Mouse (Mus musculus): ENCODE measurements around the gene Chpf2. TPM values are rescaled to one million over a fixed set of nuclear protein-coding genes. Genes with fewer than 3 reads are reported as not detected.

The Chpf2 gene
- polyA plus RNA-seq, 1 experiment from 2014 or later: 14.4 TPM

GRCm38 (mm10) chr5:24595786-24596380 lies 9.3 kb downstream of the Chpf2 start:
- H3K36me3 ChIP-seq (replicated peaks; ENCODE audit: control insufficient read depth, insufficient read depth): peaks cover 52% of the 10 kb centered on the region
- no peak overlapping the region for H3K4me3 ChIP-seq (replicated peaks; ENCODE audit: low read length)

GRCm38 (mm10) chr5:24596519-24597171 lies 10.1 kb downstream of the Chpf2 start:
- 11% methylated on average over 11 of the region's 11 CpGs for WGBS
- Histone ChIP-seq H3K27me3 (ENCODE audit: control insufficient read depth, insufficient read depth, low read length) (no peaks in the 10 kb centered on the region), H3K4me2 (replicated peaks) (peak overlapping the region; percentile 39), H3K4me3 (replicated peaks; ENCODE audit: low read length) (peak overlapping the region; percentile 7; the same call in 1 of the 2 replicates), H3K9me3 (ENCODE audit: control insufficient read depth, low read length) (no peaks in the 10 kb centered on the region), H3K4me1 (replicated peaks; ENCODE audit: control insufficient read depth, insufficient read depth, low read length) (peaks cover 60% of the 10 kb centered on the region), H3K27ac (peak overlapping the region; percentile 83), H3K36me3 (replicated peaks; ENCODE audit: control insufficient read depth, insufficient read depth) (peaks cover 44% of the 10 kb centered on the region), H3K9ac (peak overlapping the region; percentile 37)
- peak; percentile 67 for DNase-seq (ENCODE audit: low spot score)
- peak; percentile 39 for ATAC-seq (ENCODE audit: low FRiP score)

More at GRCm38 (mm10) chr5:24595786-24596380, 9.3 kb downstream of the Chpf2 start:
- Histone ChIP-seq H3K9ac (peak overlapping the region; percentile 37; the same call in 1 of the 2 replicates), H3K27me3 (ENCODE audit: control insufficient read depth, insufficient read depth, low read length) (no peaks in the 10 kb centered on the region), H3K9me3 (ENCODE audit: control insufficient read depth, low read length) (no peaks in the 10 kb centered on the region), H3K27ac (peak overlapping the region; percentile 83), H3K4me1 (replicated peaks; ENCODE audit: control insufficient read depth, insufficient read depth, low read length) (peaks cover 52% of the 10 kb centered on the region), H3K4me2 (replicated peaks) (peak overlapping the region; percentile 39)
- DNase-seq (ENCODE audit: low spot score) (no peak), ATAC-seq (ENCODE audit: low FRiP score) (no peak)
- 42% methylated on average over 14 of the region's 14 CpGs for WGBS

- Histone ChIP-seq H3K27me3 (ENCODE audit: control insufficient read depth, insufficient read depth, low read length) (no peaks in the 10 kb centered on the region), H3K9ac (peak overlapping the region; percentile 37), H3K4me2 (replicated peaks) (peak overlapping the region; percentile 39), H3K4me3 (replicated peaks; ENCODE audit: low read length) (peak overlapping the region; percentile 7; the same call in 1 of the 2 replicates), H3K9me3 (ENCODE audit: control insufficient read depth, low read length) (no peaks in the 10 kb centered on the region), H3K4me1 (replicated peaks; ENCODE audit: control insufficient read depth, insufficient read depth, low read length) (peaks cover 64% of the 10 kb centered on the region), H3K27ac (peak overlapping the region; percentile 83), H3K36me3 (replicated peaks; ENCODE audit: control insufficient read depth, insufficient read depth) (peaks cover 38% of the 10 kb centered on the region)
- ATAC-seq (ENCODE audit: low FRiP score): no peak
- DNase-seq (ENCODE audit: low spot score): peak; percentile 89
- WGBS: 43% methylated on average over 2 of the region's 2 CpGs
Observed at GRCm38 (mm10) chr5:24597221-24597728, 10.7 kb downstream of the Chpf2 start.

- 20% methylated on average over 15 of the region's 15 CpGs for WGBS
- Histone ChIP-seq H3K4me3 (replicated peaks; ENCODE audit: low read length) (peak overlapping the region; percentile 47), H3K4me1 (replicated peaks; ENCODE audit: control insufficient read depth, insufficient read depth, low read length) (peaks cover 71% of the 10 kb centered on the region), H3K27me3 (ENCODE audit: control insufficient read depth, insufficient read depth, low read length) (no peaks in the 10 kb centered on the region), H3K36me3 (replicated peaks; ENCODE audit: control insufficient read depth, insufficient read depth) (peaks cover 30% of the 10 kb centered on the region), H3K4me2 (replicated peaks) (peak overlapping the region; percentile 87), H3K9me3 (ENCODE audit: control insufficient read depth, low read length) (no peaks in the 10 kb centered on the region), H3K27ac (peak overlapping the region; percentile 77), H3K9ac (peak overlapping the region; percentile 77)
- ATAC-seq (ENCODE audit: low FRiP score) (no peak), DNase-seq (ENCODE audit: low spot score) (peak; percentile 35)
Observed at GRCm38 (mm10) chr5:24597901-24598569, 11.5 kb downstream of the Chpf2 start.

GRCm38 (mm10) chr5:24598570-24599006 lies 12.0 kb downstream of the Chpf2 start:
- Histone ChIP-seq H3K9ac (peak overlapping the region; percentile 77), H3K36me3 (replicated peaks; ENCODE audit: control insufficient read depth, insufficient read depth) (peaks cover 25% of the 10 kb centered on the region), H3K4me3 (replicated peaks; ENCODE audit: low read length) (peak overlapping the region; percentile 47), H3K27me3 (ENCODE audit: control insufficient read depth, insufficient read depth, low read length) (no peaks in the 10 kb centered on the region), H3K4me1 (replicated peaks; ENCODE audit: control insufficient read depth, insufficient read depth, low read length) (peaks cover 77% of the 10 kb centered on the region), H3K27ac (peak overlapping the region; percentile 77), H3K4me2 (replicated peaks) (peak overlapping the region; percentile 87), H3K9me3 (ENCODE audit: control insufficient read depth, low read length) (no peaks in the 10 kb centered on the region)
- WGBS: under 1% methylated on average over 41 of the region's 41 CpGs
- peak; percentile 24; the same call in 1 of the 2 replicates for ATAC-seq (ENCODE audit: low FRiP score)
- peak; percentile 51 for DNase-seq (ENCODE audit: low spot score)

GRCm38 (mm10) chr5:24599137-24599536 lies 12.6 kb downstream of the Chpf2 start:
- WGBS: 16% methylated on average over 8 of the region's 8 CpGs

GRCm38 (mm10) chr5:24600236-24600635 lies 13.7 kb downstream of the Chpf2 start:
- Histone ChIP-seq H3K9me3 (ENCODE audit: control insufficient read depth, low read length) (no peaks in the 10 kb centered on the region), H3K27ac (no peak overlapping the region), H3K4me3 (replicated peaks; ENCODE audit: low read length) (no peak overlapping the region), H3K4me1 (replicated peaks; ENCODE audit: control insufficient read depth, insufficient read depth, low read length) (peaks cover 83% of the 10 kb centered on the region), H3K36me3 (replicated peaks; ENCODE audit: control insufficient read depth, insufficient read depth) (peaks cover 8% of the 10 kb centered on the region; the same call in 1 of the 2 replicates), H3K9ac (no peak overlapping the region), H3K4me2 (replicated peaks) (peak overlapping the region; percentile 95), H3K27me3 (ENCODE audit: control insufficient read depth, insufficient read depth, low read length) (no peaks in the 10 kb centered on the region)
- no peak for ATAC-seq (ENCODE audit: low FRiP score)
- WGBS: 66% methylated on average over 2 of the region's 2 CpGs
- no peak for DNase-seq (ENCODE audit: low spot score)

More at GRCm38 (mm10) chr5:24599137-24599536, 12.6 kb downstream of the Chpf2 start:
- DNase-seq (ENCODE audit: low spot score): no peak
- Histone ChIP-seq H3K27ac (peak overlapping the region; percentile 77; the same call in 1 of the 2 replicates), H3K27me3 (ENCODE audit: control insufficient read depth, insufficient read depth, low read length) (no peaks in the 10 kb centered on the region), H3K36me3 (replicated peaks; ENCODE audit: control insufficient read depth, insufficient read depth) (peaks cover 19% of the 10 kb centered on the region), H3K4me2 (replicated peaks) (peak overlapping the region; percentile 87), H3K9me3 (ENCODE audit: control insufficient read depth, low read length) (no peaks in the 10 kb centered on the region), H3K4me1 (replicated peaks; ENCODE audit: control insufficient read depth, insufficient read depth, low read length) (peaks cover 82% of the 10 kb centered on the region), H3K4me3 (replicated peaks; ENCODE audit: low read length) (peak overlapping the region; percentile 47), H3K9ac (peak overlapping the region; percentile 77)
- no peak for ATAC-seq (ENCODE audit: low FRiP score)

- peak overlapping the region; percentile 54 for H3K4me3 ChIP-seq (replicated peaks; ENCODE audit: low read length)
- peak overlapping the region; percentile 87 for H3K9ac ChIP-seq
- peaks cover 82% of the 10 kb centered on the region for H3K4me1 ChIP-seq (replicated peaks; ENCODE audit: control insufficient read depth, insufficient read depth, low read length)
- peak overlapping the region; percentile 97 for H3K27ac ChIP-seq
- no peaks in the 10 kb centered on the region for H3K9me3 ChIP-seq (ENCODE audit: control insufficient read depth, low read length)
- DNase-seq (ENCODE audit: low spot score) (no peak), ATAC-seq (ENCODE audit: low FRiP score) (no peak)
- under 1% methylated on average over 21 of the region's 33 CpGs for WGBS
- H3K36me3 ChIP-seq (replicated peaks; ENCODE audit: control insufficient read depth, insufficient read depth): no peaks in the 10 kb centered on the region
- peak overlapping the region; percentile 95 for H3K4me2 ChIP-seq (replicated peaks)
- H3K27me3 ChIP-seq (ENCODE audit: control insufficient read depth, insufficient read depth, low read length): no peaks in the 10 kb centered on the region
Observed at GRCm38 (mm10) chr5:24601071-24601835, 14.7 kb downstream of the Chpf2 start.
